Mouse (Mus musculus) hindbrain, embryonic 14.5 days (tissue): ENCODE measurements around the gene Esr1. TPM values are rescaled to one million over a fixed set of nuclear protein-coding genes. Genes with fewer than 3 reads are reported as not detected.

Experiments used
- ATAC-seq: fragments of 200-750 bp; cut with Nextera tagmentation; 2 replicates; pipeline ENCODE4 v1.8.0; 2017; ENCODE audit warnings: moderate number of reproducible peaks, mild to moderate bottlenecking, moderate TSS enrichment, moderate library complexity; ENCODE audit not compliant: low FRiP score
- DNase-seq: peaks from one replicate; pipeline ENCODE4 v3.0.0-alpha.2; 2015; ENCODE audit warnings: low spot score
- H3K27ac ChIP-seq: fragments of 300-500 bp; sonication (generic); 2 replicates; pipeline ENCODE4 v1.5.1; 2014; ENCODE audit warnings: mild to moderate bottlenecking, moderate library complexity
- H3K27me3 ChIP-seq: fragments of 300-500 bp; sonication (generic); 2 replicates; pipeline ENCODE4 v1.6.1; 2014; ENCODE audit warnings: mild to moderate bottlenecking, low read length, mixed read lengths; ENCODE audit not compliant: control insufficient read depth, insufficient read depth
- H3K36me3 ChIP-seq: fragments of 300-500 bp; sonication (generic); replicated peaks from 2 replicates; pipeline ENCODE4 v1.6.1; 2014; ENCODE audit not compliant: control insufficient read depth, insufficient read depth
- H3K4me1 ChIP-seq: fragments of 300-500 bp; sonication (generic); replicated peaks from 2 replicates; pipeline ENCODE4 v1.6.1; 2014; ENCODE audit warnings: antibody characterized with exemption, low read length, mixed read lengths; ENCODE audit not compliant: control insufficient read depth, insufficient read depth
- H3K4me2 ChIP-seq: fragments of 300-500 bp; sonication (generic); replicated peaks from 2 replicates; pipeline ENCODE4 v1.6.1; 2014; ENCODE audit warnings: mild to moderate bottlenecking, moderate library complexity
- H3K4me3 ChIP-seq: fragments of 300-500 bp; sonication (generic); replicated peaks from 2 replicates; pipeline ENCODE4 v1.5.1; 2014; ENCODE audit warnings: mild to moderate bottlenecking, low read length
- H3K9ac ChIP-seq: fragments of 300-500 bp; sonication (generic); 2 replicates; pipeline ENCODE4 v1.6.1; 2014
- H3K9me3 ChIP-seq: fragments of 300-500 bp; sonication (generic); 2 replicates; pipeline ENCODE4 v1.6.1; 2016; ENCODE audit warnings: low read length; ENCODE audit not compliant: control insufficient read depth
- WGBS: fragments of 180-500 bp; shearing (Covaris S2); extraction: QIAGEN DNeasy Blood & Tissue Kit; methylation state at CpG from one replicate; pipeline ENCODE4 v1.1.7; 2014; 5-methylcytosine and 5-hydroxymethylcytosine counted together
- polyA plus RNA-seq: library from polyadenylated mRNA; unstranded; fragments of >200 nt; fragmentation: Nextera tagmentation; extraction: Ambion mirVana; gene quantifications from 2 replicates; pipeline ENCODE4 v1.2.1, GENCODE M21; 2014

The Esr1 gene
- polyA plus RNA-seq, 1 experiment from 2014 or later: 0.27 TPM

- 33% methylated on average over 15 of the region's 15 CpGs for WGBS
- peak; percentile 41; the same call in 1 of the 2 replicates for ATAC-seq
- no peak for DNase-seq
- Histone ChIP-seq H3K9me3 (no peaks in the 10 kb centered on the region), H3K27ac (no peak overlapping the region), H3K36me3 (peaks cover 34% of the 10 kb centered on the region), H3K4me3 (no peak overlapping the region), H3K27me3 (no peaks in the 10 kb centered on the region), H3K4me1 (no peaks in the 10 kb centered on the region), H3K4me2 (no peak overlapping the region), H3K9ac (no peak overlapping the region)
Observed at GRCm38 (mm10) chr10:5032192-5033048, 421.0 kb downstream of the Esr1 start.

- no peak overlapping the region for H3K9ac ChIP-seq
- WGBS: 76% methylated on average over 8 of the region's 8 CpGs
- no peaks in the 10 kb centered on the region for H3K9me3 ChIP-seq
- no peak overlapping the region for H3K27ac ChIP-seq
- peaks cover 50% of the 10 kb centered on the region for H3K36me3 ChIP-seq
- H3K27me3 ChIP-seq: no peaks in the 10 kb centered on the region
- H3K4me2 ChIP-seq: no peak overlapping the region
- ATAC-seq: peak; percentile 44; the same call in 1 of the 2 replicates
- no peaks in the 10 kb centered on the region for H3K4me1 ChIP-seq
- no peak overlapping the region for H3K4me3 ChIP-seq
- DNase-seq: no peak
Observed at GRCm38 (mm10) chr10:5041254-5041653, 429.9 kb downstream of the Esr1 start.

GRCm38 (mm10) chr10:5044481-5044880, 433.1 kb downstream of the Esr1 start:
- no peaks in the 10 kb centered on the region for H3K4me1 ChIP-seq
- H3K9ac ChIP-seq: no peak overlapping the region
- H3K36me3 ChIP-seq: peaks cover 57% of the 10 kb centered on the region
- ATAC-seq (no peak), DNase-seq (no peak)
- no peaks in the 10 kb centered on the region for H3K27me3 ChIP-seq
- 93% methylated on average over 8 of the region's 8 CpGs for WGBS
- no peak overlapping the region for H3K4me3 ChIP-seq
- no peak overlapping the region for H3K27ac ChIP-seq
- H3K4me2 ChIP-seq: no peak overlapping the region
- H3K9me3 ChIP-seq: no peaks in the 10 kb centered on the region

GRCm38 (mm10) chr10:5045213-5045612, 433.8 kb downstream of the Esr1 start:
- no peaks in the 10 kb centered on the region for H3K4me1 ChIP-seq
- H3K9ac ChIP-seq: no peak overlapping the region
- DNase-seq: no peak
- H3K27ac ChIP-seq: no peak overlapping the region
- H3K4me2 ChIP-seq: no peak overlapping the region
- H3K4me3 ChIP-seq: no peak overlapping the region
- ATAC-seq: no peak
- H3K27me3 ChIP-seq: no peaks in the 10 kb centered on the region
- WGBS: 84% methylated on average over 7 of the region's 7 CpGs
- H3K9me3 ChIP-seq: no peaks in the 10 kb centered on the region
- H3K36me3 ChIP-seq: peaks cover 50% of the 10 kb centered on the region

- Histone ChIP-seq H3K9ac (no peak overlapping the region), H3K27me3 (no peaks in the 10 kb centered on the region), H3K9me3 (no peaks in the 10 kb centered on the region), H3K27ac (no peak overlapping the region), H3K4me2 (no peak overlapping the region), H3K36me3 (peaks cover 45% of the 10 kb centered on the region), H3K4me3 (no peak overlapping the region), H3K4me1 (no peaks in the 10 kb centered on the region)
- WGBS: 94% methylated on average over 5 of the region's 5 CpGs
- DNase-seq (no peak), ATAC-seq (no peak)
Observed at GRCm38 (mm10) chr10:5045671-5046070, 434.3 kb downstream of the Esr1 start.

Other genes starting within 250 kb of the Esr1 start
- gene Zbtb2, start 223.5 kb upstream of the Esr1 start, polyA plus RNA-seq: 15.2 and 17.1 TPM in 2 replicates
- 50.6 and 52.9 TPM in 2 replicates for gene Rmnd1, start 179.2 kb upstream of the Esr1 start, polyA plus RNA-seq
- 12.0 and 12.2 TPM in 2 replicates for gene Armt1, start 179.1 kb upstream of the Esr1 start, polyA plus RNA-seq
- 0.35 and 0.70 TPM in 2 replicates for gene Ccdc170, start 129.1 kb upstream of the Esr1 start, polyA plus RNA-seq